Mouse (Mus musculus) small intestine, adult 10 weeks (tissue): ENCODE data around the gene Fam163a. TPM values are rescaled to one million over a fixed set of nuclear protein-coding genes. Genes with fewer than 3 reads are reported as not detected.

ENCODE experiments used
- polyA plus RNA-seq: library from polyadenylated mRNA; stranded (reverse); fragments of 350-450 nt; fragmentation: Illumina TruSeq; extraction: RNeasy Lipid Tissue Mini Kit (QIAGEN cat#74804); gene quantifications from one replicate; pipeline ENCODE4 v1.2.3, GENCODE M21; 2014; ENCODE audit warnings: low replicate concordance

Gene Fam163a
- polyA plus RNA-seq, result not detected

GRCm38 (mm10) chr1:156204656-156205131, at the start of gene Fam163a:
Fam163a (minus strand) TSS chr1:156205026.

GRCm38 (mm10) chr1:156035930-156036737, 168.7 kb downstream of the Fam163a start, which contains the start of gene Tor1aip1:
Tor1aip1 (minus strand) TSS chr1:156036480.

DNA sequence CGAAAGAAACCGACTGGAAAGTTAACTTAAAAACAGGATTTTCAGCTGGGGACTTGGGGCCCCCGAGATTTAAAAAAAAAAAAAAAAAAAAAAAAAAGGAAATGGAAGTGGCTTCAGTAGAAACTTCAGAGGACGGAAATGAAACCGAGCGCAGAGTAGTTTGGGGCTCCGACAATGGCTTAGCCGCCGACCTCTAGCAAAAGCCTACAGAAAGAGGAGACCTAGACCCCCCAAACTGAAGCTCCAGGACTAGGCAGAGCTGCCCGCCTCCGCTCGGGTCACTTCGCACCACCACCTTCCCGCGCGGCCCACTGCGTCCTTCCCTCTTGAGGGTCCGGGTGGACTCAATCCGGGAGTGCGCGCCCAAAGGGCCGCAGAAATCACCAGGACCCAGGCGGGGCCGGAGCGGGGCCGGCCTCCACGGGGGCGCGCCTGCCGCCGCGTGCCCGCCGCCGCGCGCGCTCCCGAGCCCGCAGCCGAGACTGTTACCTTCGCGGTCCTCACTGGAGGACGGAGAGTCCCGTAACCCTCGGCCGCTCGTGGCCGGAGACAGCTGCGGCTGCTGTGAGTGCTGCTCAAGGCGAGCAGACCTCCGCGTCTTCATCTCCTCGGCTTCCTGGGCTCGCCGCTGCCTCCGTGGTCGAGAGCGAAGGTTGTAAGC, 169.4 kb downstream of the Fam163a start, which contains the start of gene Tor1aip2:
Tor1aip2 (plus strand) TSS at position 135 of the 661 bp plus-strand sequence.

Other genes starting within 250 kb of the Fam163a start
- 43.2 TPM for gene Cep350, start 231.8 kb downstream of the Fam163a start, polyA plus RNA-seq
- gene Tor1aip2, start 169.6 kb downstream of the Fam163a start, polyA plus RNA-seq, result 476 TPM
- 43.0 TPM for gene Tor1aip1, start 168.5 kb downstream of the Fam163a start, polyA plus RNA-seq
- gene Tdrd5, start 98.6 kb upstream of the Fam163a start, polyA plus RNA-seq, result not detected
- gene Nphs2, start 105.7 kb upstream of the Fam163a start, polyA plus RNA-seq, result not detected
- gene Gm2000, start 161.0 kb upstream of the Fam163a start, polyA plus RNA-seq, result 5.6 TPM
- gene Axdnd1, start 216.1 kb upstream of the Fam163a start, polyA plus RNA-seq, result 0.41 TPM